Mouse (Mus musculus) fibroblast of lung, adult 2 months (primary cell): ENCODE data around the gene Ppp2r2c.

ENCODE experiments used
- DNase-seq: peaks from one replicate; pipeline ENCODE4 v3.0.0-alpha.2; 2011; ENCODE audit warnings: low read depth

Ppp2r2c gene

DNA sequence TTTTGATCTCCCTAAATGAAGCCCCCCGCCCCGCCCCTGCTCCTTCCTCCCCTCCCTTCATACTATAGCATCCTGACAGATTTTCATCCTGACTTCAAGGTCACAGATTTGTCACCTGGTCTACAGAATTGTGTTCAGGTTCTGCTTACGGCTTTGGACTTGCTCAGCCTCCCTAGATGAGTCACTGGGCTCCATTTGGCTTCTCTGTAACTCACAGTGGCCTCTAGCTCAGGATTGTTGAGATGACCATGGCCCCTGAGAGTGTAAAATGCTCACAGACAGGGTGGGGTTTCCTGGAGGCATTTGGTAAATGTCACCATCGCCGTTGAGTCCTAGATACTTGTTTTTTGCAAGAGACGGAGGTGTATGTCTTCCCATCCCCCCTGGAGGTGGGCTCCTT is 2.6 kb downstream of the Ppp2r2c start:
- no peak for DNase-seq

DNA sequence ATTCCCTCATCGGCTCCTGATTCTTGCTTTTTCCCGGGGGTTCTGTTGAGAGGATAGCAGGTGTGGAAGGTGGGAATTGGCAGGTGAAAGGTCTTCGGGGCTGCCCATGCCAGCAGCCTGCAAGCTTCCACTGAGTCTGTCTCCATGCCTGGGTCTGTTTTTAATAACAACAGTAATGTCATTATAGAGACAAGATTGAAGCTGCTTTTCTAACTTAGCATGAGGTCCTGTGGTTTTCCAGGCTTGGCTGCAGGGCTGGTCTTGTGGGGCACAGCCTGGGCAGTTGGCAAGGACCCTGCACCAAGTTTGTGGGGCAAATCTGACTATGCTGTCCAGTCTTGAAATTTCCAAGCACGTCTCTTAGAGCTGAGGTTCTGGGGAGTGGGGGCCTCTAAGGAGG is 7.6 kb downstream of the Ppp2r2c start:
- DNase-seq, result no peak

DNA sequence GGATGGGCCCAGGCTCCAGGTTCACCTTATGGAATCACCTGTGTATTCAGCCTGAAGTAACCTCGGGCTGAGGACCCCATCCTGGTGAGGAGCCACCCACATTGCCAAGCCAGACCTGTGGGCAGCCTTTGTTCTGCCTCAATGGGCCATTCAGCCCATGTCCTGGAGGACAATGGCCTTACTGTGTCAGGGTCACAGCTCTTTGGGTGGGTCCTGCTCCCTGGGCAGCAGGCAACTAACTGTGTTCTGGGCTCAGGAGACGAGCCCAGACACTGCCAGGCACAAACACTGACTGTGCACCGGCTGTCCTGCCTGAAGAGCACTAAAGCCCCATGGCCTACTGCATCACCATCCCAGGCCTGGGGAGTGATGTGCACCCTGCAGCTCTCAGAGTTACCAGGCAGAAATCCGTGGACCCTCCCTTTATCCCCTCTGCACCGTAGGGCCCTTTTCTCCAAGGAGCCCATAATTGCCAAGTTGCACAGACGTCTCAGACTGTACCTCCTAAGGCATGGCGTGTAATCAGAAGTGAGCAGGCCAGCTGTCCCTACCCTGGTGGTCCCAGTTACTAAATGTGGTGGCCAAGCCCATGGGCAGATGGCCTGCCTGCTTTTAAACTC is 8.6 kb downstream of the Ppp2r2c start:
- DNase-seq, result no peak

DNA sequence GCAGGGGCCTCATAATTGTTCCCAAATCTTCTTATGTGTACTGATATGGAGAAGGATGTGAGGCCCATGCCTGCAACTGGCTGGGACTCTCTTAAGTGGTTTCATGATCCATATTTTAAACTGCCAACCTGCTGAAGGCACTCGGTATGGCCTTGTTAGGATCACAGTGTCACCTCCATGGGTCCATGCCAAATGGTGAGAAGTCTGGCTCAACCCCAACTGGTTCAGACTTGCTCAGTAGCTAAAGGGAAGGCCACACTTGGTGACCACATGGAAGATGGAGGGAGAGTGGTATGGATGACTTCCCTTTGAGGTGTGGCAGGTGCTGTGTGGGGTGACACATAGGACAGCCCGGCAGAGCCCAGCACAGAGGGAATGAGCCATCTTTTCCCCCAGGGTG is 9.3 kb downstream of the Ppp2r2c start:
- DNase-seq, result no peak

DNA sequence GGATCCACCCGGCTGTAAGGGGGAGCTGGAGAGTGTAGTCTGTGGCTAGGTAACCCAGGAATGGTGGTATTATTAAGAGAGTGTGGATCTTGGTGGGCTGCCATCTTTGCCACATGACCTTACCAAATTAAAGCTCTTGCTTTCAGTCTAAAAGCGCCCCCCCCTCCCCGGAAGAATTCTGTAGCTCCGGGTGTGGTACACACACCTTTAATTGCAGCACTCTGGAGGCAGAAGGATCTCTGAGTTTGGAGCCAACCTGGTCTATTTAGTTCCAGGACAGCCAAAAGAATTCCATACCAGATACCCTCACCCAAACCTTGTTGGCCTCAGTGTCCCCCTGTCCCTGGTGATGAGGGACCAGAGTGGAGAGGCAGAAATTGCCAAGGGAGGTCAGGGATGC is 10.5 kb downstream of the Ppp2r2c start:
- no peak for DNase-seq

DNA sequence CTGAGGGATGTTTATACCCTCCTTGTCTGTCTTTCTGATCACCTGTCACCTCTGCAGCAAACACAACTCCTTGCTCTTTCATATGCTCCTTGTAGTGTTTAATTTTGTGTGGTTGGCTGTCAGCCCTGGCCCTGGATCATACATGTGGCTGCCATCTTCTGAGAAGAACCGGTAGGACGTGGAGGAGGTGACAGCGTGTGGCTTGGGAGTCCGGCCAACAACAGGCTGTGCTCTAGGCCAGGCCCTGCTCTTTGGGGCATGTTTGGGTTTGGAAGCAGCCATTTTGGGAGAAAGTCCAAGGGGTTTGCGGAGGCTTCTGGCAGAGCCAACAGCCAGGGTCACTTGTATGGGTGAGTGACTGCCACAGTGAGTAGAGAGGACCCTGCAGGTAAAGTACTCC is 12.3 kb downstream of the Ppp2r2c start:
- no peak for DNase-seq

DNA sequence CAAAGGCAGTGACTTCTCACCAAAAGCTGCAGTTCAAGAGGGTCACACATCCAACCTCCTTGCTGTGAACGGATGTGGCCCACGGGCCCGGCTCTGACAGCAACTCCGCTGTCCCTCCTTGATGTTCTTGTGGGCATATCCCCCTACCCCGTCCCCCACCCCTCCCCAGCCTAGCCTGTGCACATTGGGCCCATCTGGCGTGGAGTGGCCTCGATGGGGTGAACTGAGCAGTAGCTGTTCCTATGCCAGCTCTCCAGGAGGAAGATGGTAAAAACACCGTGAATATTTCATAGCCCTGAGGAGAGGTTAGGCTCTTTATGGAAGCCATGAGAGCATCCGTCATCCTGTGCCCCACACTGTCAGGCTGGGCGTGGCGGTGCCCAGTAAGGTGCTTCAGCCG is 15.2 kb downstream of the Ppp2r2c start:
- no peak for DNase-seq

DNA sequence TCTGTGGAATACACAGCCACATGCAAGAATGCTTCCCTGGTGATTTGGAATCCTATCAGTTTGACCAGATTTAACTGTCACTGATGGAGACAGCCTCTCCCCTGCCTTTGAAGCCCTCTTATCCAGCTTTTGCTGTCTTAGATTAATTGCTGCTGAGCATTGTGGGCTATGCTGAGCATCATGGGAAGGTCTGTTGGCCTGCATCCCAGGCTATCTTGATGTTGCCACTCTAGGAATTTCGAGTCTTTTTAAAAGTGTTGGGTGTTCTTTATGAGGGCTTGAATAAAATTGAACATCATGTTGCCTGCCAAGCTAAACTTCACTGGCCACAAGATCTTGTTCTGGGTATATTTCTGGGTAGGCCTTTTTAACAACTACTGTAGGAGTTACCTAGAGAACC is 16.8 kb downstream of the Ppp2r2c start:
- no peak for DNase-seq

DNA sequence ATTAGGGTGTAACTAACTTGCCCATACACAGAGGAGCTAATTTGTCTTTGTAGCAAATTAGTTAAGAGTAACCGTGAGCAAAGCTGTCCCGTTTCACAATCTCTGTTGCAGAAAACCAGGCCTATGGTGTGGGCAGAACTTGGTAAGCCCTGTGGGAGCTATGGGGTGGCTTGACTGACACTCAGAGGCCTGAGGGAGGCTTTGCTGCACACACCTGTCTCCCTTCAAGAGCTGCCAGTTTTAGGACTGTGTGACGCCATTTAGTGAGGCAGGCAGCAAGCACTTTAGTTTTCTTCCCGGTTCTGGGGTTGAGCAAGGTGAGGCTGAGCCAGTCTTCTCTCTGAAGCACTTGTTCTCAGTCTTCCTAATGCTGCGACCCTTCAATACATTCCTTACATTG is 17.3 kb downstream of the Ppp2r2c start:
- DNase-seq, result no peak

DNA sequence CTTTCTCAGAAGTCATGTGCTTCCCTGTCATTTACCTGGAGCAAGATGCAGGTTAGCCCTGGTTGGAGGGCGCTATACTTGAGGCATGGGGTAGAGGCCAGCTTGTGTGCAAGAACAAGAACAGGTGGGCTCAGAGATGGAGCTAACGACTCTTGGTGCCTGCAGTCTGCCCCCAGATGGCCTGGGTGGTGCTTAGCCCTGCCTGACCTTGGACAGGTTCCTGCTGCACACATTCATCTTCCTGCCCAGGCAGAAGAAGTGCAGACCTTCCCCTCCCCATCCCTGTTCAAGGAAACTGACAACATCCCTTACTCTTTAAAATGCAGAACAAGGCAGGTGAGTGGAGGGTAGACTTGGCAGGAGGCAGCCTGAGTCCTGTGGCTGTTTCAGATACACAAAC is 18.0 kb downstream of the Ppp2r2c start:
- DNase-seq, result no peak

DNA sequence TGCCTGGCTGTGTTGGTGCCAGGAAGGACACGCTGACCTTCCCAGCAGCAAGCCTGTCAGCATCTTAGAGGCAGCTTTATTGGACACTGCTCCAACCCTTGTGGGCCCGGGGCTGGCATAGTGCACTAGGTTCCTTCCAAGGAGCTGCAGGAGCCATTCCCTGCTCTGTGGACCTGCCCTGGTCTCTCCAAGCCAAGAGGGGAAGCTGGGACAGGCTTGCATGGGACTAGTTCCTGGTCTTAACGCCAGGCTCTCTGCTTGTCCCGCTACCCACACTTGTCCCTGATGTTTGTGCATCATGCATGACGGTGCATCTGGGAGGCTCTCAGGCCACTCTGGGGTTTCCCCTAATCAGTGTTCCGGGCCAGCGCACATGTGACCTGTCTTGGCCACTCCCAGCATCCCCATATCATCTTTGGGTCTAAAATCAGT is 18.6 kb downstream of the Ppp2r2c start:
- no peak for DNase-seq

DNA sequence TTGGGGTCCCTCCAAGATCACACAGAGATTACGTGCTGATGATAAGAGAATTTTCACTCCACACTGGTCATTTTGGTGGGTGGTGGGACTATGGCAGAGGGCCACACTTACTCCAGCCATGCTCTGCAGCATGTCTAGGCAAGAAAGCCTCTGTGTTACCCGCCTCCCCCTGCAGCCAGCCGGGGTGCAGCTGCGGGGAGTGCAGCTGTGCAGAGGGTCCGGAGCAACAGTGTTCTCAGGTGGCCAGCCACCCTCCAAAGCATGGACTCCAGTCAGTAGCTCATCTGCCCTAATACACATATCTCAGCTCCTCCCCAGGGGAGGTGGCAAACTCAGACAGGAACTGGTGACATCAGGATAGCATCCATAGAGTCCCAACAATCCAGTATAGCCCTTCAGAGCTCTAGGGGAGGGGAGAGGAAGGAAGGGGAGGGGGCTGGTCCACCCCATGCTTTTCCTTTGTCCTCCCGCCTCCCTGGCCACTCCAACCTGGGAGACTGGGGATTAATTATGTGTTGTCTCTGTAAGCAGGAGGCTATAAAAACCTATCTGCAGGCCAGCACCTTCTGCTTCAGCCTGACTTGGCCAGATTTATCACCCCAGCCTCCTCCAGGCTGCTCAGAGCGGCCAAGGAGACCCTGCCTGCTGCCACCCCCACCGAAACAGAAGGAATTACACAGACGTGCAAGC is 19.1 kb downstream of the Ppp2r2c start:
- no peak for DNase-seq

DNA sequence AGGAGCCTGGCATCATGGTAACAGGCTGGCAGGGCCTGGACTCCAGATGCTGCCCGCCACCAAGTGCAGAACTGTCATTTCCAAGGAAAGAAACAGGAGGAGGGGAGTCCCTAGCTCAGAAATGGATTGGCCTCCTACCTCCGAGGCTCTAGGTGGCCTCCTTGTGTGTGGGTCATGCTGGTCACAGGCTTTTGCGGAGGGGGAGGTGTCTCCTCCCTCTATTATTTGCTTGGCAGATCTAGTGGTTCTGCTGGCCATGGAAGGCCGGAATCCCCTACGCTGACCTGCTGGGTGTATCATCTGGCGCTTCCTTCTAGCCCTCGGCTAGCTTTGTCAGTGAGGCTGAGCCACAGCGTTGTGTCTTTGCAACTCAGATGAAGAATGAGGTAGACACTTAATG is 20.2 kb downstream of the Ppp2r2c start:
- DNase-seq, result no peak

DNA sequence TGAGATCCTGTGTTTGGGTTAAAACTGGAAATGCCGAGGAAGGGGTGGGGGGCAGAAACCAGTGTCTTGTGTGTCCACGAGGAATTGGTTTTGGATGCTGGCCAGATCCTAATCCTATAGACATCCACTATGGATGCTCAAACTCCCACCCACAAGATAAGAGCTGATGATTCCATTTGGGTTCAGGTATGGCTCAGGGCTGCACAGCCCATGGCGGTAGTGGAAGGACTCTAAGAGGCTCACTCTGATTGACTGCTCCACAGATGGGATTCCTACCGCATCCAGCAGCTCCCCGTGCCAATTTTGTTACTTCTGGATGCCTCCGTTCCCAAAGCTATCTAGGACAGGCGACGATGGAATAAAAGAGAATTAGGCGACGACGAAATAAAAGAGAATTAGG is 20.6 kb downstream of the Ppp2r2c start:
- DNase-seq, result no peak

DNA sequence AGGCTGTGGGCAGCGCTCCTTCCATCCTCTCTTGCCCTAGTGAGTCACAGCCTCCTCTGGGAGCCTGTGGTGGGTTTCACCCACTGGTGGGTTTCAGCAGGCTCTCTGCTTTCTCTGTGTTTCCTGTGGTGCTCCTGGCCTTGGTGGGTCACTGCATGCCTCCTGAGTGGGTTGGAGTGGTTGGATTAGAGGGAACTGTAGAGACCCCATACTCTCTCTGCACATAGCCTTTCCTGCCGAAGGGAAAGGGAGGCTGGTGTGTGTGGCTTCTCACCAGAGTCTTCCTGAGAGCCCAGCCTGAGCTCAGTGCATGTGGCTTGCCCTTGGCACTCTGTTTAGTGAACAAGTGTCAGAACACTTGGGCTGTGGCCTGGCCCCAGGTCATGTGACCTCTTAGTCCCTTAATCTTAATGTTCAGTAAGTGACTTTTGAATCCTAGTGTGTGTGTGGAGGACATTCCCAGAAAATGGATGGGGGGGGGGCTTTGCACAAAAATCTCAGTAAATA is 21.1 kb downstream of the Ppp2r2c start:
- no peak for DNase-seq

DNA sequence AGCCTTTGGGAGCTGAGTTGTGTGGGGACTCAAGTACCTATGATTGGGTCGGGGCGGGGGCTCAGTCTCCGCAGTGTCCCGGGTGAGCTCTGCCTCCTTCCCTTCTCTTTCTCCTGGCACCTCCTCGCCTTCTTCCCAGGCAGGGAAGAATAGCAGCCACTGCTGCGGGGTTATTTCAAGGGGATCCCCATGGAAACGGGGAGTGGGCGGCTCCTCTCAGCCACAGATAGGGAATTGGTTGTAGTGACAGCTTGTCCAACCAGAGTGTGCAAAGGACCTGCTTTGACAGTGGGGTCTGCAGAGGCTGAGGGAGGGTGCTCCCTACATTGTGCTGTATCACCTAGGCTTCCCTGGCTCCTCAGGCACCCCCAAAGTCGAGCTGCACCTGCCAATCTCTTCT is 22.5 kb downstream of the Ppp2r2c start:
- DNase-seq, result no peak

DNA sequence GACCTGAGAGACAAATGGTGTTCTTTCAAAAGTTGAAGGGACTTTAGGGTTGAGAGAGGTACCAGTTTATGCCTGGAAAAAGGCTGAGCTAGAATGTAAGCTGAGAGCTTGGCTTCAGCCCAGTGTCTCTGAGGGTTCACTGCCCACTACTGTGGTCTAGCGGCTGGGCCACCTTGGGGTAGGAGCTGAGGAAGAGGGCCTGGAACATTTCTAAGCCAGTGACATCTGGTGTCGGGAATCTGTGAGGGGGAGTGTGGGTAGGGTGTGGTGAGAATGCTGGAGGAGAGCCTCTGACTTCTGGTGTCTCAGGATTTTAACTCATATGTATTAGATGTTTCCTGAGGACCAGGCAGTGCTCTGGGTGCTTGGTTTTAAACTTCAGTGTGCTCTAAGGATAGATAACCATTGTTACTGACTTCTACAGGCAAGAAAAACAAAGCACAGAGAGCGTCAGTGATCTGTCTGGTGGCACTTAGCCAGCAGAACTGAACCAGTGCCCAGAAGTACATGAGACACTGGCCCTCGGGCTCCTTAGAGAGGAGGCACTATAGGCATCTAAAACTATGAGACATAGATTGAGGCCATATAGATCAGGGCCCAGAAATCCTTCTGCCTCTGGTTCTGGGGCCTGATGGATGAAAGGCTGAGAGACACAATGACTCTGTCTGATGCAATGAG is 23.6 kb downstream of the Ppp2r2c start:
- DNase-seq, result no peak

DNA sequence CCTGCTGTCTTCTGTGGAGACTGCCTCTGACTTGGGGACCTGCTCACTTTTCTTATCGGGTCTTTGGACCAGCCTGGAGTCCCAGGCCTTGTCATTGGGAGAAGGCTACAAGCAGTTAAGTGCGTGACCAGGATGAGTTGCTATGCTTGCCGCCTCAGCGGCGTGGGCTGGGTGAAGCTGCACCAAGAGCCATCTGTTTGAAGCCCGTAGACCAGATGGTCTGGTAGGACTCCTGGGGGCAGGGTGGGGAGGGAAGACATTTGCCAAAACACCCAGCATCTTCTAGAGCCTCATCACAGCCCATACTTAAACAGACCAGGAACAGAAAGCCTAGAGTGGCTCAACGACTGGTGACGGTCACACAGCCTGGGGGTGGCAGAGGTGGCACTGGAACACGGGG is 24.9 kb downstream of the Ppp2r2c start:
- no peak for DNase-seq

DNA sequence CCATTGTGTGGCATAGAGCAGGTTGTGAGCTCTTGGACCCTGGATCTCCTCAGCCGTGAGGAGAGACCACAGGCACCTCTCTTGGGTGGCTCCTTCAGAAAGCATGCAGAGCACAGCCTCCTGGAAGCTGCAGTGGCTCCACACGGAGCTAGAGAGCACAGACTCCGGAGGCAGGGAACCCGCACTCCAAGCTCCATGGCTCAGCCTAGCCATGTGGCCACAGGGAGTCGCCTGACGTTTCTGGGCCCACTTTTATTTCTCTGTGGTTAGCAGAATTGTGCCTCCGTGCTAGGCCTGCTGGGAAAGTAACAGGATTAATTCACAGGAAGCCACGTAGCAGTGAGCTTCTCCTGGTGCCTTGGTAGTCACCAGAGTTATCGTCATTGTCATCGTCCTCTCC is 25.8 kb downstream of the Ppp2r2c start:
- DNase-seq, result no peak

DNA sequence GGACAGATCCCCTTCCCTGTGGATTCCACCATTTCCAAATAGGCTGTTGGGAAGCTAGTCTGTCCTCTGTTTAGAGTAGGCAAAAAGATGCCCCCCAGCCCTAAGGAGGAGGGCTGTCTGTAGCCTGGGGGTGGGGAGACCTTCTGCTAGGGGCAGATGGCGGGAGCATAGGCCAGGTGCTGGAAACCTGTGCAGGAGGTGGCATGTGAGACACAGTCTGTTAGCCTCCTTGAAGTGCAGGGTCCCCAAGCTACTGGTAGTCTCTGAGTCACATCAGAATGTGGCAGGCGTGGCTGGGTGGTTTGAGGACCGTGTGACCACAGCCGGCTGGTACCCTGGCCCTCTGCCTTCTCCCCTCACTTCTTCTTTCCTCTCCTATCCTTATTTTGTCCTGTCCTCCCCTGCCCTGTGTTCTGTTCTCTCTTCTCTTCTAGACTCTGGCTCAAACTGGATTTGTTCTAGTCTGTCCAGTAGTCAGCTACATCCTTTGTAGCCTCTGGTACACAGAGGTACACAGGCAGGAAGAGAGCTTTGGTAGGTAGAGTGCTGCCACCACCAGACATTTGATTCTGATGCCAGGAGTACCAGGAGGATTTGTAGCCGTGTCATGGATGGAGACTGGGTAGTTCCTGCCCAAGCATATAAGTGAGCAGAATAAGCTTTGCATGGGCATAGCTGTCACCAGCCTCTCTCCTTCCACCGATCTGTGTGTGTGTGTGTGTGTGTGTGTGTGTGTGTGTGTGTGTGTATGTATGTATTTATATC is 26.5 kb downstream of the Ppp2r2c start:
- no peak for DNase-seq

DNA sequence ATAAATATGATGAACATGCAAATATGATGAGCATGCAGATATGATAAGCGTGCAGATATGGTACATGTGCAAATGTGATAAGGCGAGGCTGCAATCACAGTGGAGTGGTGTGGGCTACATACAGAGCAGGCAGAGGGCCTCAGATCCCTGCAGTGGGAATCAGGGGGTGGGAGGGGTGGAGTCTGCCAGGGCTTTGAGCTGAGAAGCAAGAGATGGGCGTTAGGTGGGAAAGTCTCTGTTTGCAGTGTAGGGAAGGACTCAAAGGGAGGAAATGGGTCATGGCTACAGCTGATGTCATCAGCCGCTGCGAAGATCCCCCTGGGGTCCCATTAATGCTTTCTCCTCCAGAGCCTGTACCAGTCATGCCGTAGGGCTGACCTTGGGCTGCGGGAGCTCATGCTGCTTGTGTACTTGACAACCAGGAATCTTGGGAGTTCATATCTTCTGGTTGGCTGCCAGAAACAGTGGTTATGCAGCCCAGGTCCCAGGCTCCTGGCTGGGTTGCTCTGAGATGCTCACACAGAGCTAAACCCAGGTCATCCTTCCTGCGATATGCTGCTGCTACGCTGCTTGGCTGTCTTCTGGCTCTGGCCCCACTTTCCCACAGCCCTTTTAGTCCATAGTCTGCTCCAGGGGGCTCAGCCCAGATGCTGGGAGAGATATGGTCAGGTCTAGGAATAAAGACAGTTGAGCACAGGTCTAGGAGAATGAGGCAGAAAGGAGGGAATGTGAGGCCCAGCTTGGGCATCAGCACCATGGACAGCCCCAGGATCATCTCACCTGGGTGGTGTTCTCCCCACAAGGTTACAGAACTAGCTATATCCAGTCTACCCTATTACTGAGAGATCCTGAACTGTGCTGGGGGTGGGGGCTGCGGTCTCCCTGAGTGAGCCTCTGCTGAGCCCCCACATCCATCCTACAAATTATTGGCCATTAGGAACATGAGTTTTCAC is 27.6 kb downstream of the Ppp2r2c start:
- no peak for DNase-seq

DNA sequence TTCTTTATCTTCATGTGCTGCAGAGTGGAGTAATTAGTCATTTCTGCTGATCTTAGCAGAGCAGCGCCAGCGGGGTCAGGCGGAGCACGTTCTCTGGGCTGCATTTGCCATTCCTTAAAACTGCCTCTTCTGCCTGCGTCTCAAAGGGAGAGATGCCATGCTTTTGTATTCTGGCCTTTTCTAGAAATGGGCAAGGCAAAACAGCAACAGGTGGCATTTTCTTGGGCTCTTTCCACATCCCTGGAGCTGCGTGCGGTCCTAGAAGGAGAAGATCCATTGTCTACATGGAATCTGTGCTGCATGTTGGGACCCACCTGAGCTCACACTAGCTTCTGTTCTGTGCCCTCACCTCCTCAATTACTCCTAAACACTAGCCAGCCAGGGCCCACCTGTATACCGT is 29.7 kb downstream of the Ppp2r2c start:
- no peak for DNase-seq
